In genomic region chr10:121458408-121458807, GRCm38 (mm10) we compare ENCODE assay signal across 24 mouse cellular contexts. TPM values are rescaled to one million over a fixed set of nuclear protein-coding genes. Genes with fewer than 3 reads are reported as not detected.
DNase-seq lines count a peak whose midpoint lies in the region; ATAC-seq and TF ChIP-seq lines count a peak whose summit lies in the region.
"Had no signal": no experiment of that assay in that cellular context is flagged by ENCODE, and none has a peak within 500 bp of the region (broad histone marks: within the 10 kb centered on the region; RNA-seq: fewer than 3 reads in every experiment).

No protein-coding gene starts in this region.

- no peak overlapping the region for H3K9ac ChIP-seq in forebrain, embryonic 13.5 days
- H3K9ac ChIP-seq in liver, adult 2 months (ENCODE audit: low read depth, low read length) = no peak overlapping the region
- H3K9ac ChIP-seq in liver, embryonic 12.5 days = no peak overlapping the region
- H3K9ac ChIP-seq in embryonic facial prominence, embryonic 12.5 days = no peak overlapping the region
- H3K9ac ChIP-seq: heart, embryonic 15.5 days; limb, embryonic 15.5 days; neural tube, embryonic 13.5 days had no signal

- no peaks in the 10 kb centered on the region for H3K9me3 ChIP-seq in forebrain, embryonic 10.5 days
- no peaks in the 10 kb centered on the region for H3K9me3 ChIP-seq in forebrain, embryonic 13.5 days (replicated peaks)
- H3K9me3 ChIP-seq in liver, embryonic 12.5 days (replicated peaks) = no peaks in the 10 kb centered on the region
- no peaks in the 10 kb centered on the region for H3K9me3 ChIP-seq in embryonic facial prominence, embryonic 12.5 days
- H3K9me3 ChIP-seq: heart, embryonic 15.5 days; limb, embryonic 15.5 days; neural tube, embryonic 13.5 days had no signal

- H3K4me3 ChIP-seq in forebrain, embryonic 10.5 days = no peak overlapping the region
- no peak overlapping the region for H3K4me3 ChIP-seq in forebrain, embryonic 13.5 days
- H3K4me3 ChIP-seq in liver, adult 2 months (ENCODE audit: insufficient read depth, low read depth, low read length) = no peak overlapping the region
- no peak overlapping the region for H3K4me3 ChIP-seq in liver, embryonic 12.5 days
- no peak overlapping the region for H3K4me3 ChIP-seq in embryonic facial prominence, embryonic 12.5 days
- H3K4me3 ChIP-seq in small intestine, adult 2 months (ENCODE audit: low read depth, low read length) = no peak overlapping the region
- H3K4me3 ChIP-seq: erythroblast, embryonic 14.5 days; heart, embryonic 15.5 days; limb, embryonic 15.5 days; neural tube, embryonic 13.5 days had no signal

- ATAC-seq in forebrain, embryonic 13.5 days = no peak
- no peak for ATAC-seq in liver, embryonic 12.5 days
- ATAC-seq in embryonic facial prominence, embryonic 12.5 days (ENCODE audit: insufficient number of reproducible peaks, insufficient read depth, low FRiP score, low TSS enrichment) = no peak
- ATAC-seq: forebrain, embryonic 14.5 days; hindbrain, postnatal 0 days; intestine, embryonic 16.5 days had no signal

- no peak overlapping the region for H3K4me2 ChIP-seq in forebrain, embryonic 13.5 days
- H3K4me2 ChIP-seq in liver, embryonic 12.5 days = no peak overlapping the region
- no peak overlapping the region for H3K4me2 ChIP-seq in embryonic facial prominence, embryonic 12.5 days (replicated peaks)
- H3K4me2 ChIP-seq: heart, embryonic 15.5 days; limb, embryonic 15.5 days had no signal

- no peak for TF ChIP-seq CTCF in liver, adult 2 months (IDR thresholded peaks at IDR 0.05; ENCODE audit: low read depth, low read length)
- TF ChIP-seq CTCF in small intestine, adult 2 months (IDR thresholded peaks at IDR 0.05; ENCODE audit: extremely low read depth, insufficient read length, insufficient replicate concordance, low read depth, low read length) = no peak

- peaks cover 4% of the 10 kb centered on the region; the same call in 1 of the 2 replicates for H3K36me3 ChIP-seq in forebrain, embryonic 10.5 days (replicated peaks)
- no peaks in the 10 kb centered on the region for H3K36me3 ChIP-seq in forebrain, embryonic 13.5 days (ENCODE audit: poor library complexity, severe bottlenecking)
- peaks cover 3% of the 10 kb centered on the region; the same call in 1 of the 2 replicates for H3K36me3 ChIP-seq in liver, adult 2 months (ENCODE audit: control insufficient read depth, insufficient read depth, low read length)
- no peaks in the 10 kb centered on the region for H3K36me3 ChIP-seq in liver, embryonic 12.5 days
- no peaks in the 10 kb centered on the region for H3K36me3 ChIP-seq in embryonic facial prominence, embryonic 12.5 days
- H3K36me3 ChIP-seq in small intestine, adult 2 months (ENCODE audit: control insufficient read depth, insufficient read depth, low read length) = 0 out of 2 replicates have a peak, but pooled peaks cover 3% of the 10 kb centered on the region
- H3K36me3 ChIP-seq: heart, embryonic 15.5 days; limb, embryonic 15.5 days; neural tube, embryonic 13.5 days had no signal

- peak overlapping the region; percentile 20; the same call in 1 of the 2 replicates for H3K27ac ChIP-seq in forebrain, embryonic 10.5 days
- no peak overlapping the region for H3K27ac ChIP-seq in forebrain, embryonic 13.5 days
- peak overlapping the region; percentile 15; the same call in 1 of the 2 replicates for H3K27ac ChIP-seq in liver, adult 2 months (replicated peaks; ENCODE audit: insufficient read depth, low read depth, low read length)
- H3K27ac ChIP-seq in liver, embryonic 12.5 days = no peak overlapping the region
- H3K27ac ChIP-seq in embryonic facial prominence, embryonic 12.5 days = 0 out of 2 replicates have a peak overlapping the region, but pooled peaks have one; percentile 9
- peak overlapping the region; percentile 74; the same call in 1 of the 2 replicates for H3K27ac ChIP-seq in small intestine, adult 2 months (ENCODE audit: insufficient read depth, low read depth, low read length)
- H3K27ac ChIP-seq: heart, embryonic 15.5 days; layer of hippocampus, adult 2 months; limb, embryonic 15.5 days; neural tube, embryonic 13.5 days had no signal

- H3K79me2 ChIP-seq in liver, adult 2 months (ENCODE audit: control insufficient read depth, insufficient read depth, low read length) = peaks cover 58% of the 10 kb centered on the region

- peaks cover 63% of the 10 kb centered on the region for H3K4me1 ChIP-seq in forebrain, embryonic 10.5 days
- H3K4me1 ChIP-seq in forebrain, embryonic 13.5 days = peaks cover 30% of the 10 kb centered on the region
- peaks cover 29% of the 10 kb centered on the region for H3K4me1 ChIP-seq in liver, adult 2 months (ENCODE audit: control insufficient read depth, insufficient read depth, low read length)
- H3K4me1 ChIP-seq in liver, embryonic 12.5 days = peaks cover 68% of the 10 kb centered on the region
- peaks cover 42% of the 10 kb centered on the region for H3K4me1 ChIP-seq in embryonic facial prominence, embryonic 12.5 days
- H3K4me1 ChIP-seq in small intestine, adult 2 months (ENCODE audit: control insufficient read depth, insufficient read depth, insufficient read length, low read length) = peaks cover 46% of the 10 kb centered on the region

- no peak for TF ChIP-seq POLR2A in liver, adult 2 months (IDR thresholded peaks at IDR 0.05; ENCODE audit: extremely low read depth, insufficient read depth, low read length)
- TF ChIP-seq POLR2A in small intestine, adult 2 months (IDR thresholded peaks at IDR 0.05; ENCODE audit: low read depth, low read length) = no peak

- no peak for DNase-seq in forebrain, embryonic 10.5 days (ENCODE audit: extremely low spot score, low spot score)
- no peak for DNase-seq in liver, adult 2 months (ENCODE audit: extremely low read depth, low read depth, low spot score)
- DNase-seq in retina, postnatal 1 day = no peak
- DNase-seq: adrenal gland, postnatal 14 days; cerebellum, adult 9-11 months; gastrocnemius, postnatal 14 days; kidney, adult 9 months; kidney, postnatal 14 days; lung, adult 18-20 months; lung, postnatal 10 days; midbrain, embryonic 14.5 days; thymus, postnatal 25 days had no signal

- 88% methylated on average over 9 of the region's 9 CpGs for WGBS in forebrain, embryonic 10.5 days
- WGBS in forebrain, embryonic 13.5 days = 89% methylated on average over 9 of the region's 9 CpGs
- whole genome bisulfite sequencing in liver, adult 2 months = 36% methylated on average over 9 of the region's 9 CpGs
- 75% methylated on average over 9 of the region's 9 CpGs for WGBS in liver, embryonic 12.5 days (ENCODE audit: insufficient replicate concordance)
- 87% methylated on average over 9 of the region's 9 CpGs for WGBS in embryonic facial prominence, embryonic 12.5 days
- WGBS in small intestine, adult 2 months = 72% methylated on average over 9 of the region's 9 CpGs

- H3K27me3 ChIP-seq in forebrain, embryonic 10.5 days (ENCODE audit: poor library complexity, severe bottlenecking) = peaks cover 12% of the 10 kb centered on the region
- H3K27me3 ChIP-seq in forebrain, embryonic 13.5 days = peaks cover 6% of the 10 kb centered on the region
- H3K27me3 ChIP-seq in liver, adult 2 months (ENCODE audit: control insufficient read depth, insufficient read depth, low read length) = no peaks in the 10 kb centered on the region
- H3K27me3 ChIP-seq in liver, embryonic 12.5 days (replicated peaks) = no peaks in the 10 kb centered on the region
- no peaks in the 10 kb centered on the region for H3K27me3 ChIP-seq in embryonic facial prominence, embryonic 12.5 days
- no peaks in the 10 kb centered on the region for H3K27me3 ChIP-seq in small intestine, adult 2 months (ENCODE audit: control insufficient read depth, insufficient read depth, low read length)
- H3K27me3 ChIP-seq: heart, embryonic 15.5 days; limb, embryonic 15.5 days; neural tube, embryonic 13.5 days had no signal

RNA-seq across cellular contexts. Expression of gene Rassf3, which starts 17.7 kb away (rescaled TPM):
- 10.6 and 12.2 TPM in 2 replicates for polyA plus RNA-seq in forebrain, embryonic 10.5 days (2016; fragmentation: Nextera tagmentation; extraction: Ambion mirVana)
- 3.5 and 3.7 TPM in 2 replicates for polyA plus RNA-seq in forebrain, embryonic 13.5 days (2015; fragmentation: Nextera tagmentation; extraction: Ambion mirVana)
- 13.4 and 18.7 TPM in 2 replicates for total RNA-seq in liver, adult 2 months (2014; rRNA removed)
- 20.0 and 22.2 TPM in 2 replicates for polyA plus RNA-seq in liver, adult 2 months (2012; rRNA removed)
- polyA plus RNA-seq in liver, embryonic 12.5 days (2016; fragmentation: Nextera tagmentation; extraction: Ambion mirVana) = 12.3 and 12.8 TPM in 2 replicates
- 23.1 and 24.7 TPM in 2 replicates for polyA plus RNA-seq in embryonic facial prominence, embryonic 12.5 days (2016; fragmentation: Nextera tagmentation; extraction: Ambion mirVana)
- polyA plus RNA-seq in small intestine, adult 2 months (2012; rRNA removed) = 16.5 and 25.8 TPM in 2 replicates

Comparison
In these comparisons a context has a peak if more than half of its experiments do, and no peak if none do; other contexts are left out.
1. H3K27ac ChIP-seq: peak in forebrain, embryonic 10.5 days (single experiment), liver, adult 2 months (single experiment), embryonic facial prominence, embryonic 12.5 days (single experiment) and small intestine, adult 2 months (single experiment); none in forebrain, embryonic 13.5 days (single experiment) and liver, embryonic 12.5 days (single experiment).